Mouse (Mus musculus) MEL (cell line): ENCODE measurements around the gene Col23a1. TPM values are rescaled to one million over a fixed set of nuclear protein-coding genes. Genes with fewer than 3 reads are reported as not detected.

Experiments used
- DNase-seq: peaks from one replicate; pipeline ENCODE4 v3.0.0; 2011; ENCODE audit warnings: low read depth, low spot score
- H3K27ac ChIP-seq: 2 replicates; pipeline ENCODE4 v1.5.1; 2012; ENCODE audit warnings: low read depth, mild to moderate bottlenecking, control low read depth, low read length, moderate library complexity; ENCODE audit not compliant: control insufficient read depth
- H3K27me3 ChIP-seq, 2 experiments: fragments of 150-350 bp in 1 of 2; sonication (generic) in 1 of 2; 2 replicates each; pipeline ENCODE4 v1.6.1; 2012; ENCODE audit warnings: low read length in 2 of 2, mild to moderate bottlenecking in 2 of 2, improper control_type of control experiment in 1 of 2, moderate library complexity in 1 of 2; ENCODE audit not compliant: insufficient read depth in 2 of 2, control insufficient read depth in 1 of 2
- H3K36me3 ChIP-seq, 2 experiments: 2 replicates each; pipeline ENCODE4 v1.6.1; 2012 to 2014; ENCODE audit warnings: low read length in 2 of 2, improper control_type of control experiment in 1 of 2, inconsistent platforms in 1 of 2, mild to moderate bottlenecking in 1 of 2; ENCODE audit not compliant: insufficient read depth in 2 of 2, control insufficient read depth in 1 of 2
- H3K4me1 ChIP-seq, 2 experiments: fragments of 150-350 bp in 1 of 2; sonication (generic) in 1 of 2; 2 replicates each; pipeline ENCODE4 v1.6.1; 2012; ENCODE audit warnings: low read length in 2 of 2, improper control_type of control experiment in 1 of 2, mild to moderate bottlenecking in 1 of 2; ENCODE audit not compliant: insufficient read depth in 2 of 2, control insufficient read depth in 1 of 2
- H3K4me3 ChIP-seq, 2 experiments: fragments of 150-350 bp in 1 of 2; sonication (generic) in 1 of 2; 2 replicates each; pipeline ENCODE4 v1.5.1; 2012; ENCODE audit warnings: low read depth in 2 of 2, low read length in 2 of 2, mild to moderate bottlenecking in 2 of 2, moderate library complexity in 2 of 2, control low read depth in 1 of 2, improper control_type of control experiment in 1 of 2; ENCODE audit not compliant: control insufficient read depth in 1 of 2, insufficient read depth in 1 of 2
- H3K79me2 ChIP-seq: 2 replicates; pipeline ENCODE4 v1.6.1; 2012; ENCODE audit warnings: mild to moderate bottlenecking, low read length, moderate library complexity; ENCODE audit not compliant: control insufficient read depth, poor library complexity, insufficient read depth
- H3K9ac ChIP-seq: 2 replicates; pipeline ENCODE4 v1.6.1; 2012; ENCODE audit warnings: low read depth, mild to moderate bottlenecking, control low read depth, low read length, moderate library complexity; ENCODE audit not compliant: control insufficient read depth, poor library complexity, severe bottlenecking
- H3K9me3 ChIP-seq: fragments of 150-350 bp; sonication (generic); replicated peaks from 2 replicates; pipeline ENCODE4 v1.6.1; 2012; ENCODE audit warnings: mild to moderate bottlenecking, low read length, improper control_type of control experiment, moderate library complexity; ENCODE audit not compliant: insufficient read depth
- BHLHE40 ChIP-seq: IDR thresholded peaks from 2 replicates; pipeline ENCODE4 v1.6.1; 2012; ENCODE audit warnings: low read depth, mild to moderate bottlenecking, inconsistent platforms, low read length, improper control_type of control experiment, borderline replicate concordance
- CHD1 ChIP-seq: IDR thresholded peaks from 2 replicates; pipeline ENCODE4 v1.6.1; 2012; ENCODE audit warnings: low read depth, mild to moderate bottlenecking, inconsistent platforms, low read length, improper control_type of control experiment
- CTCF ChIP-seq, 3 experiments: IDR thresholded peaks in 2 of 3; conservative IDR thresholded peaks in 1 of 3; 2 replicates each; pipeline ENCODE4 v1.5.1; 2011 to 2012; ENCODE audit warnings: low read length in 3 of 3, low read depth in 2 of 3, mild to moderate bottlenecking in 2 of 3, improper control_type of control experiment in 1 of 3, inconsistent platforms in 1 of 3, mixed read lengths in 1 of 3, moderate library complexity in 1 of 3; ENCODE audit not compliant: control insufficient read depth in 1 of 3, insufficient read depth in 1 of 3, poor library complexity in 1 of 3, severe bottlenecking in 1 of 3
- E2F4 ChIP-seq: IDR thresholded peaks from 2 replicates; pipeline ENCODE4 v1.6.1; 2011; ENCODE audit warnings: low read depth, low read length, improper control_type of control experiment, borderline replicate concordance
- EP300 ChIP-seq, 2 experiments: IDR thresholded peaks; 2 replicates each; pipeline ENCODE4 v1.6.1; 2011; ENCODE audit warnings: improper control_type of control experiment in 2 of 2, low read length in 2 of 2, low read depth in 1 of 2, mild to moderate bottlenecking in 1 of 2
- GABPA ChIP-seq: IDR thresholded peaks from 2 replicates; pipeline ENCODE4 v1.6.1; 2012; ENCODE audit warnings: low read depth, mild to moderate bottlenecking, inconsistent platforms, low read length, improper control_type of control experiment, moderate library complexity
- GATA1 ChIP-seq: IDR thresholded peaks from 2 replicates; pipeline ENCODE4 v1.6.1; 2011; ENCODE audit warnings: low read depth, low read length, improper control_type of control experiment
- HCFC1 ChIP-seq: IDR thresholded peaks from 2 replicates; pipeline ENCODE4 v1.6.1; 2012; ENCODE audit warnings: low read depth, mild to moderate bottlenecking, inconsistent platforms, low read length, improper control_type of control experiment, moderate library complexity
- JUND ChIP-seq: IDR thresholded peaks from 2 replicates; pipeline ENCODE4 v1.6.1; 2011; ENCODE audit warnings: low read depth, mild to moderate bottlenecking, improper control_type of control experiment, low read length
- MAFK ChIP-seq: IDR thresholded peaks from 2 replicates; pipeline ENCODE4 v1.6.1; 2011; ENCODE audit warnings: low read depth, mild to moderate bottlenecking, low read length, improper control_type of control experiment, borderline replicate concordance
- MXI1 ChIP-seq: IDR thresholded peaks from 2 replicates; pipeline ENCODE4 v1.6.1; 2011; ENCODE audit warnings: mild to moderate bottlenecking, low read depth, low read length, improper control_type of control experiment
- MYB ChIP-seq: IDR thresholded peaks from 2 replicates; pipeline ENCODE4 v1.6.1; 2011; ENCODE audit warnings: mild to moderate bottlenecking, low read depth, low read length, improper control_type of control experiment
- MYC ChIP-seq: IDR thresholded peaks from 2 replicates; pipeline ENCODE4 v1.6.1; 2011; ENCODE audit warnings: low read depth, mild to moderate bottlenecking, low read length, improper control_type of control experiment, moderate library complexity
- NELFE ChIP-seq: IDR thresholded peaks from 2 replicates; pipeline ENCODE4 v1.6.1; 2011; ENCODE audit warnings: low read depth, low read length, improper control_type of control experiment
- POLR2AphosphoS2 ChIP-seq: IDR thresholded peaks from 2 replicates; pipeline ENCODE4 v1.6.1; 2011; ENCODE audit warnings: low read length, improper control_type of control experiment
- RAD21 ChIP-seq: IDR thresholded peaks from 2 replicates; pipeline ENCODE4 v1.6.1; 2011; ENCODE audit warnings: mild to moderate bottlenecking, low read depth, low read length, improper control_type of control experiment
- SIN3A ChIP-seq: IDR thresholded peaks from 2 replicates; pipeline ENCODE4 v1.6.1; 2012; ENCODE audit warnings: low read length, improper control_type of control experiment, inconsistent platforms
- SMC3 ChIP-seq: IDR thresholded peaks from 2 replicates; pipeline ENCODE4 v1.6.1; 2011; ENCODE audit warnings: low read depth, low read length, improper control_type of control experiment
- TBP ChIP-seq: IDR thresholded peaks from 2 replicates; pipeline ENCODE4 v1.8.0; 2011; ENCODE audit warnings: low read depth, low read length, improper control_type of control experiment
- TCF12 ChIP-seq: IDR thresholded peaks from 2 replicates; pipeline ENCODE4 v1.6.1; 2014; ENCODE audit warnings: low read depth, mild to moderate bottlenecking, inconsistent platforms, low read length, improper control_type of control experiment, moderate library complexity
- USF2 ChIP-seq, 2 experiments: IDR thresholded peaks; 2 replicates each; pipeline ENCODE4 v1.6.1; 2011 to 2012; ENCODE audit warnings: improper control_type of control experiment in 2 of 2, low read length in 2 of 2, borderline replicate concordance in 1 of 2, inconsistent platforms in 1 of 2, low read depth in 1 of 2, mild to moderate bottlenecking in 1 of 2; ENCODE audit not compliant: insufficient read depth in 1 of 2
- ZC3H11A ChIP-seq: IDR thresholded peaks from 2 replicates; pipeline ENCODE4 v1.6.1; 2012; ENCODE audit warnings: low read depth, mild to moderate bottlenecking, inconsistent platforms, low read length, improper control_type of control experiment
- ZKSCAN1 ChIP-seq: IDR thresholded peaks from 2 replicates; pipeline ENCODE4 v1.6.1; 2012; ENCODE audit warnings: low read depth, mild to moderate bottlenecking, inconsistent platforms, low read length, improper control_type of control experiment, moderate library complexity
- ZNF384 ChIP-seq: IDR thresholded peaks from 2 replicates; pipeline ENCODE4 v1.6.1; 2012; ENCODE audit warnings: low read depth, mild to moderate bottlenecking, inconsistent platforms, low read length, improper control_type of control experiment
- polyA plus RNA-seq, 2 experiments: library from polyadenylated mRNA; stranded (reverse) in 1 of 2; unstranded in 1 of 2; fragments of >175 nt in 1 of 2; fragments of >200 nt in 1 of 2; gene quantifications; 2 replicates each; pipeline versions ENCODE4 v1.2.1 to v1.2.4; 2012; ENCODE audit warnings: low replicate concordance in 2 of 2, low read depth in 1 of 2; ENCODE audit not compliant: insufficient read length in 2 of 2, insufficient read depth in 1 of 2, missing spikeins in 1 of 2
- total RNA-seq: library from RNA; depleted of rRNA; stranded (reverse); fragments of 300-350 nt; gene quantifications from 2 replicates; pipeline ENCODE4 v1.2.3, GENCODE M21; 2012

Col23a1 gene
- total and polyA plus RNA-seq, 3 experiments: under 0.01 to 0.03 TPM; not detected in 1

DNA sequence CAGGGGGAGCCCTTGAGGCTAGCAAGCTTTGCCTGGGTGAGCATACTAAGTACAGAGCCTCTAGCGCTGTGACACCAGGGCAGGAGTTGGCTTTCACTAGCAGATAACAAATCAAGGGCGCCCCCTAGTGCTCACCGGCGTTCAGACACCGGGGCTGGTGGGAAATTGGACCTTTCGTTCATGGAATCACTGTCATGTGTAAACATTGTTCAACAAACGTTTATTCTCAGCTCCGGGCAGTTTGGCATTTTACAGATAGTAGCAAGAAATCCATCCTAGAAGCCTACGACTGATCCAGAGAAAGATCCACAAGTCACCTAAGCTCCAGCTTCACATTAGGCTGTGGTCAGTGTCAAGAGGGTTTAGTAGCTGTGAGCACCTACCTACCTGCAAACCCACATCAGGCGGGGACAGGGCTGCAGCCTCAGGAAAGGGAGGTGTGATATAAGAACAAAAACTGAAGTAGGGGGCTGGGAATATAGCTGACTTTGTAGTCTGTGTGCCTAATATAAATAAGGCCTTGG is 250.1 kb downstream of the Col23a1 start:
- Histone ChIP-seq H3K27me3 (no peaks in the 10 kb centered on the region), H3K79me2 (no peaks in the 10 kb centered on the region), H3K9ac (no peak overlapping the region), H3K9me3 (no peaks in the 10 kb centered on the region), H3K27ac (no peak overlapping the region), H3K4me3 (no peak overlapping the region), H3K4me1 (peaks cover 5 to 27% of the 10 kb centered on the region in 2 experiments; a peak in 3 of 4 replicates), H3K36me3 (peaks cover 0 to 16% of the 10 kb centered on the region in 2 experiments; a peak in 2 of 4 replicates)
- TF ChIP-seq MXI1 (peak; percentile 37; the same call in 1 of the 2 replicates), ZKSCAN1 (no peak), RAD21 (peak; percentile 93), CHD1 (no peak), HCFC1 (peak; percentile 63; the same call in 1 of the 2 replicates), TCF12 (no peak), BHLHE40 (peak; percentile 34; the same call in 1 of the 2 replicates), MYC (no peak), ZC3H11A (peak; percentile 83), MYB (no peak), E2F4 (no peak), POLR2AphosphoS2 (no peak), SMC3 (peak; percentile 94), CTCF (IDR thresholded peaks at IDR 0.05 in 2 of 3, conservative IDR thresholded peaks at IDR 0.05 in 1 of 3; ENCODE audit: control insufficient read depth in 1 of 3, insufficient read depth in 1 of 3, low read depth in 2 of 3, low read length in 3 of 3, poor library complexity in 1 of 3, severe bottlenecking in 1 of 3) (peak; percentile 86 to 99 (median 95)), NELFE (no peak), GATA1 (peak; percentile 50; the same call in 1 of the 2 replicates), JUND (0 out of 2 replicates have a peak, but pooled peaks have one; percentile 70), EP300 (IDR thresholded peaks at IDR 0.05; ENCODE audit: low read depth in 1 of 2, low read length in 2 of 2) (0 out of 4 replicates have a peak, but pooled peaks of 1 of the 2 experiments have one; percentile 12), GABPA (no peak), ZNF384 (no peak; the same call in none of the 2 replicates), TBP (0 out of 2 replicates have a peak, but pooled peaks have one; percentile 51), SIN3A (peak; percentile 84), MAFK (no peak), USF2 (IDR thresholded peaks at IDR 0.05; ENCODE audit: borderline replicate concordance in 1 of 2, insufficient read depth in 1 of 2, low read depth in 1 of 2, low read length in 2 of 2) (no peak)
- peak; percentile 98 for DNase-seq
